Mouse (Mus musculus) liver, adult 2 months (tissue): ENCODE measurements around the gene Ttc21b.

Source experiments
- CTCF ChIP-seq: fragments of 200-500 bp; IDR thresholded peaks from 2 replicates; pipeline ENCODE4 v1.5.1; 2011; ENCODE audit warnings: low read depth, low read length, control low read depth
- POLR2A ChIP-seq: fragments of 200-500 bp; IDR thresholded peaks from 2 replicates; pipeline ENCODE4 v1.6.1; 2011; ENCODE audit warnings: low read length, control low read depth; ENCODE audit not compliant: insufficient read depth; ENCODE audit errors: extremely low read depth

DNA sequence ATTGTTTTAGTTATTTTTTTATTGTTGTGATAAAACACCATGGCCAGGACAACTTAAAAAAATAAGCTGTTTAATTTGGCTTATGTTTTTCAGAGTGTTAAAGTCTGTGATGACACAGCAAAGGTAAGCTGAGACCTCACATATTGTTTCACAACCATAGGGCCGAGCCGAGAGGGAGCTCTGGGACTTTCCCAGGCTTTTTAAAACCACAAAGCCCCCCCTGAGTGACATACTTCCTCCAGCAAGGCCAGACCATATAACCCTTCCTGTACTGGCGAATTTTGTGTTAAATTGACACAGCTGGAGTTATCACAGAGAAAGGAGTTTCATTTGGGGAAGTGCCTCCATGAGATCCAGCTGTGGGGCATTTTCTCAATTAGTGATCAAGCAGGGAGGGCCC is 56.2 kb downstream of the Ttc21b start:
- TF ChIP-seq POLR2A = no peak
- no peak for TF ChIP-seq CTCF
